9 mouse cellular contexts compared by ENCODE assay signal in genomic region chr4:138866413-138866812, GRCm38 (mm10). TPM values are rescaled to one million over a fixed set of nuclear protein-coding genes. Genes with fewer than 3 reads are reported as not detected.
DNase-seq lines count a peak whose midpoint lies in the region; ATAC-seq and TF ChIP-seq lines count a peak whose summit lies in the region.
"Had no signal": no experiment of that assay in that cellular context is flagged by ENCODE, and none has a peak within 500 bp of the region (broad histone marks: within the 10 kb centered on the region; RNA-seq: fewer than 3 reads in every experiment).

No protein-coding gene starts in this region.

- H3K79me2 ChIP-seq in MEL (ENCODE audit: control insufficient read depth, insufficient read depth, low read length, poor library complexity) (no peaks in the 10 kb centered on the region), macrophage (ENCODE audit: inconsistent target) (no peaks in the 10 kb centered on the region)

- H3K27me3 ChIP-seq in forebrain, embryonic 11.5 days (ENCODE audit: control insufficient read depth, insufficient read depth, low read length), result no peaks in the 10 kb centered on the region
- H3K27me3 ChIP-seq in forebrain, embryonic 12.5 days, result peaks cover 8% of the 10 kb centered on the region
- peaks cover 0 to 1% of the 10 kb centered on the region in 2 experiments; a peak in 2 of 4 replicates for H3K27me3 ChIP-seq in MEL (ENCODE audit: control insufficient read depth in 1 of 2, insufficient read depth in 2 of 2, low read length in 2 of 2)
- no peaks in the 10 kb centered on the region for H3K27me3 ChIP-seq in cerebellum, adult 2 months (ENCODE audit: control insufficient read depth, insufficient read depth, low read length)

- H3K9ac ChIP-seq in forebrain, embryonic 11.5 days (ENCODE audit: low read length), result no peak overlapping the region
- no peak overlapping the region for H3K9ac ChIP-seq in forebrain, embryonic 12.5 days
- H3K9ac ChIP-seq in MEL (ENCODE audit: control insufficient read depth, low read depth, low read length, poor library complexity, severe bottlenecking), result peak overlapping the region; percentile 59

- DNase-seq in forebrain, embryonic 11.5 days (ENCODE audit: low spot score), result peak; percentile 81
- peak; percentile 90 for DNase-seq in MEL (ENCODE audit: low read depth, low spot score)
- DNase-seq in cerebellum, adult 2 months, result peak; percentile 57 to 68
- peak; percentile 68 for DNase-seq in gastrocnemius, postnatal 14 days
- peak; percentile 85 for DNase-seq in layer of hippocampus, adult 9-10 months (ENCODE audit: low spot score)
- DNase-seq in right cerebral cortex, postnatal 4 days, result peak; percentile 75

- WGBS in forebrain, embryonic 11.5 days, result 14% methylated on average over 7 of the region's 7 CpGs
- WGBS in forebrain, embryonic 12.5 days, result 15% methylated on average over 7 of the region's 7 CpGs
- WGBS in cerebellum, adult 2 months, result 14% methylated on average over 7 of the region's 7 CpGs
- 8% methylated on average over 7 of the region's 7 CpGs for WGBS in macrophage (ENCODE audit: missing documents)

- H3K27ac ChIP-seq in forebrain, embryonic 11.5 days (ENCODE audit: low read depth, low read length), result no peak overlapping the region
- no peak overlapping the region for H3K27ac ChIP-seq in forebrain, embryonic 12.5 days
- H3K27ac ChIP-seq in MEL (ENCODE audit: control insufficient read depth, low read depth, low read length) (no peak overlapping the region), macrophage (peak overlapping the region; percentile 82)
- H3K27ac ChIP-seq in cerebellum, adult 2 months (ENCODE audit: insufficient read depth, low read length), result no peak overlapping the region

- TF ChIP-seq POLR2A in MEL (IDR thresholded peaks at IDR 0.05; ENCODE audit: control insufficient read depth in 1 of 2, insufficient read depth in 1 of 2, low read depth in 1 of 2, low read length in 2 of 2, poor library complexity in 1 of 2), result no peak
- TF ChIP-seq POLR2A in cerebellum, adult 2 months (IDR thresholded peaks at IDR 0.05; ENCODE audit: borderline replicate concordance, insufficient read depth, low read length), result no peak

- no peak overlapping the region for H3K4me2 ChIP-seq in forebrain, embryonic 11.5 days (ENCODE audit: low read depth, low read length, severe bottlenecking)
- H3K4me2 ChIP-seq in forebrain, embryonic 12.5 days, result no peak overlapping the region

- no peaks in the 10 kb centered on the region for H3K9me3 ChIP-seq in forebrain, embryonic 11.5 days (ENCODE audit: control insufficient read depth, low read length)
- H3K9me3 ChIP-seq in forebrain, embryonic 12.5 days, result no peaks in the 10 kb centered on the region
- H3K9me3 ChIP-seq in MEL (replicated peaks; ENCODE audit: insufficient read depth, low read length), result no peaks in the 10 kb centered on the region

- intact Hi-C loops in gastrocnemius, postnatal 14 days (cut with DNase I; ENCODE audit: low total_unique reads), result no loop called here

- TF ChIP-seq RAD21 in MEL (IDR thresholded peaks at IDR 0.05; ENCODE audit: low read depth, low read length), result peak; percentile 70

- ATAC-seq in forebrain, embryonic 11.5 days (replicated peaks; ENCODE audit: low FRiP score), result no peak
- no peak for ATAC-seq in forebrain, embryonic 12.5 days (ENCODE audit: low FRiP score)

- TF ChIP-seq EP300 in MEL (IDR thresholded peaks at IDR 0.05; ENCODE audit: low read depth in 1 of 2, low read length in 2 of 2), result no peak

- TF ChIP-seq CTCF in MEL (IDR thresholded peaks at IDR 0.05 in 2 of 3, conservative IDR thresholded peaks at IDR 0.05 in 1 of 3; ENCODE audit: control insufficient read depth in 1 of 3, insufficient read depth in 1 of 3, low read depth in 2 of 3, low read length in 3 of 3, poor library complexity in 1 of 3, severe bottlenecking in 1 of 3), result peak; percentile 69 to 81 (median 80)
- TF ChIP-seq CTCF in cerebellum, adult 2 months (IDR thresholded peaks at IDR 0.05; ENCODE audit: borderline replicate concordance, insufficient read depth, low read depth, low read length), result peak; percentile 85

- H3K4me1 ChIP-seq in forebrain, embryonic 11.5 days (replicated peaks; ENCODE audit: control insufficient read depth, insufficient read depth, low read length), result no peaks in the 10 kb centered on the region
- H3K4me1 ChIP-seq in forebrain, embryonic 12.5 days, result no peaks in the 10 kb centered on the region
- peaks cover 1 to 4% of the 10 kb centered on the region in 2 experiments; a peak in 3 of 4 replicates for H3K4me1 ChIP-seq in MEL (ENCODE audit: control insufficient read depth in 1 of 2, insufficient read depth in 2 of 2, low read length in 2 of 2)
- no peaks in the 10 kb centered on the region for H3K4me1 ChIP-seq in cerebellum, adult 2 months (ENCODE audit: control insufficient read depth, insufficient read depth, low read length)

- H3K4me3 ChIP-seq in forebrain, embryonic 11.5 days (ENCODE audit: low read depth, low read length), result no peak overlapping the region
- no peak overlapping the region for H3K4me3 ChIP-seq in forebrain, embryonic 12.5 days (replicated peaks)
- H3K4me3 ChIP-seq in MEL (ENCODE audit: control insufficient read depth in 1 of 2, insufficient read depth in 1 of 2, low read depth in 2 of 2, low read length in 2 of 2) (peak overlapping the region; percentile 56 to 96), macrophage (ENCODE audit: inconsistent target) (no peak overlapping the region)
- H3K4me3 ChIP-seq in cerebellum, adult 2 months (replicated peaks; ENCODE audit: insufficient read depth, low read depth, low read length), result no peak overlapping the region

- no peaks in the 10 kb centered on the region for H3K36me3 ChIP-seq in forebrain, embryonic 11.5 days (ENCODE audit: control insufficient read depth, insufficient read depth, low read length)
- no peaks in the 10 kb centered on the region for H3K36me3 ChIP-seq in forebrain, embryonic 12.5 days (replicated peaks)
- no peaks in the 10 kb centered on the region; a peak in 1 of 4 replicates for H3K36me3 ChIP-seq in MEL (ENCODE audit: control insufficient read depth in 1 of 2, insufficient read depth in 2 of 2, low read length in 2 of 2)
- H3K36me3 ChIP-seq in macrophage (ENCODE audit: inconsistent target), result no peaks in the 10 kb centered on the region

TF ChIP-seq in MEL, 35 proteins besides CTCF, POLR2A, EP300 and RAD21 (continues in another document):
- no peak for TF ChIP-seq SIN3A (IDR thresholded peaks at IDR 0.05; ENCODE audit: low read length)
- TF ChIP-seq ZC3H11A (IDR thresholded peaks at IDR 0.05; ENCODE audit: low read depth, low read length), result peak; percentile 68

RNA-seq across cellular contexts. Expression of gene Pla2g5, which starts 3.1 kb away (rescaled TPM):
- 0.31 and 0.33 TPM in 2 replicates for polyA plus RNA-seq in forebrain, embryonic 11.5 days (2014; fragmentation: Nextera tagmentation; extraction: Ambion mirVana)
- 0.23 and 0.24 TPM in 2 replicates for polyA plus RNA-seq in forebrain, embryonic 12.5 days (2016; fragmentation: Nextera tagmentation; extraction: Ambion mirVana)
- total RNA-seq in MEL (2012; rRNA removed), result not detected in 2 replicates
- polyA plus RNA-seq in MEL (2012; ENCODE audit: insufficient read depth in 1 of 2, insufficient read length in 2 of 2, low read depth in 1 of 2, low replicate concordance in 2 of 2, missing spikeins in 1 of 2), result not detected
- polyA plus RNA-seq in cerebellum, adult 2 months (2012; rRNA removed), result 2.0 and 4.7 TPM in 2 replicates
- total RNA-seq in gastrocnemius, postnatal 14 days (2021), result 1 to 10 TPM in 1 of 2 experiments, under 1 TPM in 1; 0.95 to 1.8 TPM
- 10 to 100 TPM in 3 of 26 experiments, 1 to 10 TPM in 20, not detected in 3; 1.1 to 15.2 (median 5.3) TPM for total RNA-seq in macrophage (2018; cell fraction: chromatin; rRNA removed)
- 1 to 10 TPM in 12 of 26 experiments, under 1 TPM in 14; 0.10 to 2.1 (median 0.84) TPM for total RNA-seq in macrophage (2018; cell fraction: cytosol; rRNA removed)
- total RNA-seq in macrophage (2018; cell fraction: nucleus; rRNA removed), result 1 to 10 TPM in 13 of 26 experiments, under 1 TPM in 3, not detected in 10; 0.78 to 8.6 (median 2.5) TPM
- 0.16 to 1.2 TPM (median 0.47 TPM) in 3 replicates for polyA plus RNA-seq in macrophage (2018)

RNA-seq across cellular contexts. Expression of gene Gm13030, which starts 7.4 kb away (rescaled TPM):
- polyA plus RNA-seq in forebrain, embryonic 11.5 days (2014; fragmentation: Nextera tagmentation; extraction: Ambion mirVana), result not detected in 2 replicates
- polyA plus RNA-seq in forebrain, embryonic 12.5 days (2016; fragmentation: Nextera tagmentation; extraction: Ambion mirVana), result not detected in 2 replicates
- total RNA-seq in MEL (2012; rRNA removed), result not detected in 2 replicates
- polyA plus RNA-seq in MEL (2012; ENCODE audit: insufficient read depth in 1 of 2, insufficient read length in 2 of 2, low read depth in 1 of 2, low replicate concordance in 2 of 2, missing spikeins in 1 of 2) (not detected), macrophage (2018) (not detected in 3 replicates)
- polyA plus RNA-seq in cerebellum, adult 2 months (2012; rRNA removed), result not detected in 2 replicates
- not detected for total RNA-seq in gastrocnemius, postnatal 14 days (2021)
- total RNA-seq in macrophage (2018; cell fraction: chromatin; rRNA removed), result not detected
- not detected for total RNA-seq in macrophage (2018; cell fraction: cytosol; rRNA removed)
- not detected for total RNA-seq in macrophage (2018; cell fraction: nucleus; rRNA removed)
- total RNA-seq: left cerebral cortex, postnatal 36 days had no signal

RNA-seq across cellular contexts. Expression of gene Pla2g2e, which starts 11.3 kb away (rescaled TPM):
- polyA plus RNA-seq in forebrain, embryonic 11.5 days (2014; fragmentation: Nextera tagmentation; extraction: Ambion mirVana), result not detected in 2 replicates
- not detected in 2 replicates for polyA plus RNA-seq in forebrain, embryonic 12.5 days (2016; fragmentation: Nextera tagmentation; extraction: Ambion mirVana)
- not detected in 2 replicates for total RNA-seq in MEL (2012; rRNA removed)
- polyA plus RNA-seq in MEL (2012; ENCODE audit: insufficient read depth in 1 of 2, insufficient read length in 2 of 2, low read depth in 1 of 2, low replicate concordance in 2 of 2, missing spikeins in 1 of 2) (not detected), macrophage (2018) (1.1 to 3.7 TPM (median 2.6 TPM) in 3 replicates)
- not detected in 2 replicates for polyA plus RNA-seq in cerebellum, adult 2 months (2012; rRNA removed)
- not detected for total RNA-seq in gastrocnemius, postnatal 14 days (2021)
- total RNA-seq in macrophage (2018; cell fraction: chromatin; rRNA removed), result 10 to 100 TPM in 1 of 26 experiments, 1 to 10 TPM in 16, not detected in 9; 1.3 to 13.2 (median 2.2) TPM
- 1 to 10 TPM; 2.1 to 6.5 (median 3.5) TPM for total RNA-seq in macrophage (2018; cell fraction: cytosol; rRNA removed)
- 1 to 10 TPM in 23 of 26 experiments, under 1 TPM in 1, not detected in 2; 0.86 to 7.5 (median 2.9) TPM for total RNA-seq in macrophage (2018; cell fraction: nucleus; rRNA removed)
- total RNA-seq: left cerebral cortex, postnatal 36 days had no signal

RNA-seq across cellular contexts. Expression of gene Otud3, which starts 47.3 kb away (rescaled TPM):
- polyA plus RNA-seq in forebrain, embryonic 11.5 days (2014; fragmentation: Nextera tagmentation; extraction: Ambion mirVana), result 2.8 and 3.5 TPM in 2 replicates
- polyA plus RNA-seq in forebrain, embryonic 12.5 days (2016; fragmentation: Nextera tagmentation; extraction: Ambion mirVana), result 3.5 and 4.0 TPM in 2 replicates
- 11.3 and 11.7 TPM in 2 replicates for total RNA-seq in MEL (2012; rRNA removed)
- polyA plus RNA-seq in MEL (2012; ENCODE audit: insufficient read depth in 1 of 2, insufficient read length in 2 of 2, low read depth in 1 of 2, low replicate concordance in 2 of 2, missing spikeins in 1 of 2), result 10 to 100 TPM in 1 of 2 experiments, not detected in 1; 15.0 TPM
- 8.3 and 9.0 TPM in 2 replicates for polyA plus RNA-seq in cerebellum, adult 2 months (2012; rRNA removed)
- 1 to 10 TPM; 7.3 to 8.9 TPM for total RNA-seq in gastrocnemius, postnatal 14 days (2021)
- 10 to 100 TPM in 6 of 26 experiments, 1 to 10 TPM in 20; 1.9 to 17.0 (median 8.4) TPM for total RNA-seq in macrophage (2018; cell fraction: chromatin; rRNA removed)
- 10 to 100 TPM in 7 of 26 experiments, 1 to 10 TPM in 19; 4.8 to 13.1 (median 7.5) TPM for total RNA-seq in macrophage (2018; cell fraction: cytosol; rRNA removed)
- total RNA-seq in macrophage (2018; cell fraction: nucleus; rRNA removed), result 10 to 100 TPM in 3 of 26 experiments, 1 to 10 TPM in 23; 2.4 to 12.8 (median 6.4) TPM
- 6.9 to 12.3 TPM (median 7.4 TPM) in 3 replicates for polyA plus RNA-seq in macrophage (2018)

Comparison
In these comparisons a context has a peak if more than half of its experiments do, and no peak if none do; other contexts are left out.
1. H3K4me3 ChIP-seq: peak in MEL (2 of 2); none in forebrain, embryonic 11.5 days (single experiment), forebrain, embryonic 12.5 days (single experiment), cerebellum, adult 2 months (single experiment) and macrophage (single experiment).
2. Peak in every context shown above with its lines, with median percentiles within 50 percentile points of each other: DNase-seq.